Mouse (Mus musculus) forebrain, embryonic 16.5 days (tissue): ENCODE data around the gene Serping1. TPM values are rescaled to one million over a fixed set of nuclear protein-coding genes. Genes with fewer than 3 reads are reported as not detected.

ENCODE experiments used
- ATAC-seq: fragments of 200-750 bp; cut with Nextera tagmentation; 2 replicates; pipeline ENCODE4 v1.8.0; 2017; ENCODE audit warnings: mild to moderate bottlenecking, moderate library complexity
- H3K27ac ChIP-seq: fragments of 300-500 bp; sonication (generic); 2 replicates; pipeline ENCODE4 v1.5.1; 2014; ENCODE audit warnings: low read length, control low read depth
- H3K27me3 ChIP-seq: fragments of 300-500 bp; sonication (generic); replicated peaks from 2 replicates; pipeline ENCODE4 v1.6.1; 2014; ENCODE audit warnings: low read length; ENCODE audit not compliant: control insufficient read depth, insufficient read depth
- H3K36me3 ChIP-seq: fragments of 300-500 bp; sonication (generic); 2 replicates; pipeline ENCODE4 v1.6.1; 2014; ENCODE audit not compliant: control insufficient read depth, insufficient read depth
- H3K4me1 ChIP-seq: fragments of 300-500 bp; sonication (generic); replicated peaks from 2 replicates; pipeline ENCODE4 v1.6.1; 2014; ENCODE audit warnings: low read length; ENCODE audit not compliant: control insufficient read depth, insufficient read depth
- H3K4me2 ChIP-seq: fragments of 300-500 bp; sonication (generic); 2 replicates; pipeline ENCODE4 v1.6.1; 2014; ENCODE audit warnings: mild to moderate bottlenecking, low read length, control low read depth
- H3K4me3 ChIP-seq: fragments of 300-500 bp; sonication (generic); replicated peaks from 2 replicates; pipeline ENCODE4 v1.5.1; 2014; ENCODE audit warnings: mild to moderate bottlenecking, low read length, control low read depth
- H3K9ac ChIP-seq: fragments of 300-500 bp; sonication (generic); replicated peaks from 2 replicates; pipeline ENCODE4 v1.6.1; 2014; ENCODE audit warnings: low read depth, low read length, control low read depth
- H3K9me3 ChIP-seq: fragments of 300-500 bp; sonication (generic); 2 replicates; pipeline ENCODE4 v1.6.1; 2016; ENCODE audit warnings: low read length; ENCODE audit not compliant: control insufficient read depth
- whole genome bisulfite sequencing: fragments of 180-500 bp; shearing (Covaris S2); extraction: QIAGEN DNeasy Blood & Tissue Kit; methylation state at CpG from one replicate; pipeline ENCODE4 v1.1.7; 2014; 5-methylcytosine and 5-hydroxymethylcytosine counted together
- polyA plus RNA-seq: library from polyadenylated mRNA; unstranded; fragments of >200 nt; fragmentation: Nextera tagmentation; extraction: Ambion mirVana; gene quantifications from 2 replicates; pipeline ENCODE4 v1.2.1, GENCODE M21; 2015

Serping1 gene
- polyA plus RNA-seq = 25.0 and 26.9 TPM in 2 replicates

GRCm38 (mm10) chr2:84775241-84775640 is at the start of gene Serping1:
TSS of gene Serping1 (minus strand) at chr2:84775444.
- Histone ChIP-seq H3K9ac (peak within 1 kb of the TSS; percentile 59), H3K4me3 (peak within 1 kb of the TSS; percentile 33), H3K4me2 (peak within 1 kb of the TSS; percentile 53), H3K27me3 (no peaks in the 10 kb centered on the region), H3K4me1 (peaks cover 8% of the 10 kb centered on the region), H3K27ac (peak within 1 kb of the TSS; percentile 47; the same call in 1 of the 2 replicates), H3K36me3 (no peaks in the 10 kb centered on the region), H3K9me3 (no peaks in the 10 kb centered on the region)
- ATAC-seq = peak; percentile 16; the same call in 1 of the 2 replicates
- 66% methylated on average over 9 of the region's 9 CpGs for WGBS

DNA sequence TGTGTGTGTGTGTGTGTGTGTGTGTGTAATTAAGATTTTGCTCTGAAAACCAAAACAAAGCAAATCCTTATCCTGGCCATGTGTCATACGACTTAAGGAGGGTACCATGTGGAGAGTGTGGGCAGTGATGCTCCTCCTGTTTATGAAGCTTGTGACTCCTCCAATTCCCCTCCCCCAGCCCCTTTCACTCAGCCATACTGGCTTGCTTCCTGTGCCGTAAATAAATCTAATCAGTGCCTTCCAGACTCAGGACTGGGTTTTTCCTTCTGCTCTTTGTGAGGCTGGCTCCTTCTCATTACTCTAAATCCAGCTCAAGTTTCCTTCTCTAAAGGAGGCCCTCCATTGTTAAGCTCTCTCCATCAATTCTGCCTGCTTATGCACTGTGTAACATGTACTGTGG is 48.0 kb upstream of the Serping1 start:
- Histone ChIP-seq H3K4me1 (peaks cover 8% of the 10 kb centered on the region), H3K4me3 (no peak overlapping the region), H3K27me3 (peaks cover 5% of the 10 kb centered on the region), H3K36me3 (no peaks in the 10 kb centered on the region), H3K4me2 (no peak overlapping the region), H3K9ac (no peak overlapping the region), H3K9me3 (no peaks in the 10 kb centered on the region), H3K27ac (no peak overlapping the region)
- ATAC-seq = no peak
- WGBS = 51% methylated on average over 2 of the region's 2 CpGs

DNA sequence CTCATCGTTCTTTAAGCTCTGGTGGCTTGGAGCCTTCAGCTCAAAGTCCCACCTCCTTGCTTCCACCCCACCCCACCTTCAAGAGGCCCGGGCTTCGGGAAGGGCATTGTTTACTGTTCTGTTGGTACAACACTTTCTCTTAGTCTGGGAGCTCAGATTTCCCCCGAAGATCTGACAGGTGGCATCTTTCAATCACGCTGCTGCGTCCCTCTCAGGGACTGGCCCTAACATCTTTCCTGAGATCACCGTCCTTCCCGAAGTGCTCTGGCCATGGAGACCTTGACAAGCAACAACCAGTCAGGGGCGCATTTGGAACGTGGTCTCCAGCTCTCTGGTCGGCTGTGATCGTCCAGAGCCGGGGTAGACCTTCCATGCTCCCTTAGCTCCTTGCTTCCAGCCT is 47.3 kb upstream of the Serping1 start, which contains the start of gene Smtnl1:
Smtnl1 (minus strand) TSS at position 101 of the 400 bp plus-strand sequence.
- peaks cover 3% of the 10 kb centered on the region for H3K4me1 ChIP-seq
- ATAC-seq = no peak
- no peaks in the 10 kb centered on the region for H3K36me3 ChIP-seq
- 71% methylated on average over 13 of the region's 13 CpGs for WGBS
- H3K4me2 ChIP-seq = no peak within 1 kb of the TSS
- H3K27me3 ChIP-seq = peaks cover 5% of the 10 kb centered on the region
- no peaks in the 10 kb centered on the region for H3K9me3 ChIP-seq
- no peak within 1 kb of the TSS for H3K27ac ChIP-seq
- no peak within 1 kb of the TSS for H3K4me3 ChIP-seq
- H3K9ac ChIP-seq = no peak within 1 kb of the TSS

DNA sequence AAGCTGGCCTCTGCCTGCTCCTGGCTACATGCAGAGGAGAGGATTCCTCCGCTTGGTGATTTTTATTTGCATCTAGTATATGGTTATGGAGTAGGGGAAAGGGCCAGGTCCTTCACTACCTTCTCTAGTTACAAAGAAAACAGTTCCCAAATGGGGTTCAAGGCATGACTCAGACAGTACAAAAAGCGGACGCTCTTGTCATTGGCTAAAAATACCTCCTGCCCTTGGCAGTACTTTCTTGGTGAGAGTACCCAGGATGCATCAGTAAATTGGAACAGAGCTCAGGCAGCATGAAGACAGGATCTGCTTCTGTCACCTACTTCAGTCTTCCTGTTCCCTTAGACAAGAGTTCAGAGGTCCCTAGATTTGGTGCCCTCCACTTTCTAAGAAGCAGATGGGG is 44.6 kb upstream of the Serping1 start:
- H3K27me3 ChIP-seq = peaks cover 5% of the 10 kb centered on the region
- H3K27ac ChIP-seq = no peak overlapping the region
- no peak for ATAC-seq
- no peak overlapping the region for H3K9ac ChIP-seq
- H3K4me3 ChIP-seq = no peak overlapping the region
- WGBS = 74% methylated on average over 3 of the region's 3 CpGs
- no peaks in the 10 kb centered on the region for H3K9me3 ChIP-seq
- H3K4me1 ChIP-seq = no peaks in the 10 kb centered on the region
- no peaks in the 10 kb centered on the region for H3K36me3 ChIP-seq
- H3K4me2 ChIP-seq = no peak overlapping the region

GRCm38 (mm10) chr2:84812676-84813075 is 37.4 kb upstream of the Serping1 start:
- Histone ChIP-seq H3K4me1 (peaks cover 6% of the 10 kb centered on the region; the same call in 1 of the 2 replicates), H3K9me3 (no peaks in the 10 kb centered on the region), H3K4me3 (no peak overlapping the region), H3K36me3 (no peaks in the 10 kb centered on the region), H3K9ac (no peak overlapping the region), H3K27me3 (no peaks in the 10 kb centered on the region), H3K4me2 (no peak overlapping the region), H3K27ac (no peak overlapping the region)
- 73% methylated on average over 6 of the region's 6 CpGs for WGBS
- no peak for ATAC-seq

DNA sequence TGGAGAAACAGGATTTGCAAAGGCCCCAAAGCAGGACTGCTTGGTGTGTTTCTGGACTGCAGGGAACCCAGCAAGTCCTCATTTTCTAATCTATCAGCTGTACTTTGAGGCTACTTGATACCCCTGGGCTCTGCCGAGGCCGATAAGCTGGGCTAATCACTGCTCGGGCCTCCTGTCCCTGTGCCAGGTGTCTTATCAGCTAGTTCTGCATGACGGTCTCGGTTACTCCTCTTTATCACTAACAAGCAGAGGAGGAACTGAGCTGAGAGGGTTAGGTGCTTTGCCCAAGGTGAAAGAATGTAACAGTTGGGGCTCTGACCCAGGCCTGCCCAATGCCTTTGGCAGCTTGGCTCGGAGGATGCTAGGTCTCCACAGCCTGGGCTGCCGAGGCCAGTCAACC is 36.6 kb upstream of the Serping1 start:
- WGBS = 92% methylated on average over 7 of the region's 7 CpGs
- no peaks in the 10 kb centered on the region for H3K36me3 ChIP-seq
- no peak for ATAC-seq
- H3K9me3 ChIP-seq = no peaks in the 10 kb centered on the region
- peaks cover 6% of the 10 kb centered on the region; the same call in 1 of the 2 replicates for H3K4me1 ChIP-seq
- H3K9ac ChIP-seq = no peak overlapping the region
- no peaks in the 10 kb centered on the region for H3K27me3 ChIP-seq
- H3K27ac ChIP-seq = no peak overlapping the region
- no peak overlapping the region for H3K4me2 ChIP-seq
- H3K4me3 ChIP-seq = no peak overlapping the region

DNA sequence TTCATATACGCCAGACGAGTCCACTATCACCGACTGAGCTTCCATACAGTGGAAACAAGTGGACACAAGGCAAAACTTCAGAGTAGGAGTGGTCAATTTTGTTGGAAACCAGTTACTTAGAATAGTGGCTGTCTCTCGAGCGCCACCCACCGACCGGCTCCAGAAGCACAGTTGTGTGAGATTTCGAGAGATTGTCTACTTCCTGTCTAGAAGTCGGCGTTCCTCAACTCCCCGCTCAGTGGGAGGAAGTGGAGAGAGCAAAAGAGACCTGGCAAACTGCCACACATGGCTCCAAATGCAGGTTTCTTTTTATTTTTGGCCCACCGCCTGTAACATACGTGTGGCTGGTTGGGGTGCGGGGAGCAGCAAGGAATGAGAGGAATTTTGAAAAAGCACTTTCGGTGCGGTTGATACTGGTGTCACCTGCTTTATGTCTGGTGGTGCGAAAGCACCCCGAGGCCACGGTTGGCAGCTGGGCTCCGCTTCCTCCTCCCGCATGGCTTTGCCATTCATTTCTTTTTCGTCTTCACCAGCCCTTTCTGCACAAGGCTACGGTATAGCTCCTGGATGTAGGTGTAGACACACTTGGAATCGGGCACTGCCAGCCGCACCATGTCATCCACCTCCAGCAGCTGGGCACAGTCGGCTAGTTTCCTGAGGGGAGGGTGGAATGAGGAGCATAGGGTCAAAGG is 35.8 kb upstream of the Serping1 start:
- ATAC-seq = peak; percentile 72
- Histone ChIP-seq H3K9me3 (no peaks in the 10 kb centered on the region), H3K9ac (no peak overlapping the region), H3K36me3 (no peaks in the 10 kb centered on the region), H3K27ac (no peak overlapping the region), H3K27me3 (no peaks in the 10 kb centered on the region), H3K4me3 (no peak overlapping the region; the same call in 1 of the 2 replicates), H3K4me2 (peak overlapping the region; percentile 38), H3K4me1 (peaks cover 6% of the 10 kb centered on the region; the same call in 1 of the 2 replicates)
- 33% methylated on average over 26 of the region's 26 CpGs for WGBS

- WGBS = 47% methylated on average over 6 of the region's 6 CpGs
- Histone ChIP-seq H3K36me3 (no peaks in the 10 kb centered on the region), H3K4me1 (peaks cover 6% of the 10 kb centered on the region; the same call in 1 of the 2 replicates), H3K9ac (no peak overlapping the region), H3K4me2 (peak overlapping the region; percentile 38; the same call in 1 of the 2 replicates), H3K27me3 (no peaks in the 10 kb centered on the region), H3K4me3 (no peak overlapping the region), H3K9me3 (no peaks in the 10 kb centered on the region), H3K27ac (no peak overlapping the region)
- no peak; the same call in 1 of the 2 replicates for ATAC-seq
These were observed 35.3 kb upstream of the Serping1 start for GRCm38 (mm10) chr2:84810526-84810885.

- Histone ChIP-seq H3K27ac (no peak overlapping the region), H3K27me3 (no peaks in the 10 kb centered on the region), H3K4me1 (peaks cover 6% of the 10 kb centered on the region; the same call in 1 of the 2 replicates), H3K36me3 (no peaks in the 10 kb centered on the region), H3K9me3 (no peaks in the 10 kb centered on the region), H3K4me2 (no peak overlapping the region), H3K9ac (no peak overlapping the region), H3K4me3 (no peak overlapping the region)
- ATAC-seq = no peak
These were observed 34.1 kb upstream of the Serping1 start for GRCm38 (mm10) chr2:84809330-84809729.
